ENCODE assay signal across 10 mouse cellular contexts in the genomic region with DNA sequence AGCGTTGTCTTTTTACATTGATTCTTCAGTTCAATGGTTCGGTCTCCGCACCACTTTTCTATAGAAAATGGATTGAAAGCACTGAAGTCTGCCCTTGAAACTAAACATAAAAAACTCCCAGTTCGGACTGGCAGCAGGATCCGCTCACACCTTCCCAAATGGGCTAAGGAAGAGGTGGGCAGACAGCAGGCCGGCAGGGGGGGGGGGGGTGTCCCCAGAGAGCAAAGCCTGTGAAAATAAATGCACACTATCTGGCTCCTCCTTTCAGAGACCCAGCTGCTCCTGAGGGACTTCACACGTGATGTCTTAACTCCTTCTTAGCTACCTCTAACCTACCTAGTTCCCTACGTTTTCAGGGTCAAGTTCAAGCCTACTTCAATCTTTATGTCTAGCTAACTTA. TPM values are rescaled to one million over a fixed set of nuclear protein-coding genes. Genes with fewer than 3 reads are reported as not detected.
DNase-seq lines count a peak whose midpoint lies in the region; ATAC-seq and TF ChIP-seq lines count a peak whose summit lies in the region.
"Had no signal": no experiment of that assay in that cellular context is flagged by ENCODE, and none has a peak within 500 bp of the region (broad histone marks: within the 10 kb centered on the region; RNA-seq: fewer than 3 reads in every experiment).

No protein-coding gene starts in this region.

- H3K27me3 ChIP-seq in limb, embryonic 12.5 days = no peaks in the 10 kb centered on the region
- H3K27me3 ChIP-seq in limb, embryonic 10.5 days (ENCODE audit: low read depth, poor library complexity, severe bottlenecking) = no peaks in the 10 kb centered on the region
- H3K27me3 ChIP-seq in forebrain, embryonic 13.5 days = no peaks in the 10 kb centered on the region
- no peaks in the 10 kb centered on the region for H3K27me3 ChIP-seq in intestine, postnatal 0 days (replicated peaks; ENCODE audit: control insufficient read depth, insufficient read depth, low read length)
- H3K27me3 ChIP-seq in neural tube, embryonic 13.5 days = no peaks in the 10 kb centered on the region

- ATAC-seq in limb, embryonic 12.5 days (ENCODE audit: insufficient number of reproducible peaks, insufficient read depth, low FRiP score, low TSS enrichment, low read depth) = no peak
- ATAC-seq in forebrain, embryonic 13.5 days = no peak
- no peak for ATAC-seq in intestine, postnatal 0 days
- no peak for ATAC-seq in neural tube, embryonic 13.5 days (ENCODE audit: low read depth)
- no peak for ATAC-seq in megakaryocyte-erythroid progenitor cell, adult 5-6 weeks (replicated peaks; ENCODE audit: low FRiP score, low TSS enrichment, poor library complexity, severe bottlenecking)
- ATAC-seq in granulocyte monocyte progenitor cell, adult 5-6 weeks (replicated peaks; ENCODE audit: poor library complexity, severe bottlenecking) = no peak

- no peaks in the 10 kb centered on the region for H3K9me3 ChIP-seq in limb, embryonic 12.5 days
- no peaks in the 10 kb centered on the region for H3K9me3 ChIP-seq in limb, embryonic 10.5 days (replicated peaks)
- H3K9me3 ChIP-seq in forebrain, embryonic 13.5 days (replicated peaks) = no peaks in the 10 kb centered on the region
- no peaks in the 10 kb centered on the region for H3K9me3 ChIP-seq in intestine, postnatal 0 days (ENCODE audit: control insufficient read depth)
- no peaks in the 10 kb centered on the region for H3K9me3 ChIP-seq in neural tube, embryonic 13.5 days

- WGBS in limb, embryonic 12.5 days = 71% methylated on average over 8 of the region's 8 CpGs
- 75% methylated on average over 8 of the region's 8 CpGs for WGBS in limb, embryonic 10.5 days
- WGBS in forebrain, embryonic 13.5 days = 41% methylated on average over 8 of the region's 8 CpGs
- WGBS in intestine, postnatal 0 days = 54% methylated on average over 8 of the region's 8 CpGs
- WGBS in neural tube, embryonic 13.5 days = 29% methylated on average over 8 of the region's 8 CpGs

- TF ChIP-seq CTCF in intestine, postnatal 0 days (IDR thresholded peaks at IDR 0.05; ENCODE audit: low read depth) = no peak

- H3K9ac ChIP-seq in limb, embryonic 12.5 days (replicated peaks) = 0 out of 2 replicates have a peak overlapping the region, but pooled peaks have one; percentile 27
- H3K9ac ChIP-seq in forebrain, embryonic 13.5 days = peak overlapping the region; percentile 34
- H3K9ac ChIP-seq in intestine, postnatal 0 days (ENCODE audit: low read depth, low read length) = no peak overlapping the region; the same call in 1 of the 2 replicates
- H3K9ac ChIP-seq in neural tube, embryonic 13.5 days = 0 out of 2 replicates have a peak overlapping the region, but pooled peaks have one; percentile 43

- 0 out of 2 replicates have a peak overlapping the region, but pooled peaks have one; percentile 7 for H3K27ac ChIP-seq in limb, embryonic 12.5 days
- H3K27ac ChIP-seq in limb, embryonic 10.5 days = no peak overlapping the region
- peak overlapping the region; percentile 32; the same call in 1 of the 2 replicates for H3K27ac ChIP-seq in forebrain, embryonic 13.5 days
- 0 out of 2 replicates have a peak overlapping the region, but pooled peaks have one; percentile 7 for H3K27ac ChIP-seq in intestine, postnatal 0 days (ENCODE audit: low read depth, low read length)
- H3K27ac ChIP-seq in neural tube, embryonic 13.5 days (replicated peaks) = peak overlapping the region; percentile 61
- H3K27ac ChIP-seq: left cerebral cortex, adult 2 months had no signal

- H3K4me2 ChIP-seq in limb, embryonic 12.5 days = peak overlapping the region; percentile 24
- peak overlapping the region; percentile 36 for H3K4me2 ChIP-seq in forebrain, embryonic 13.5 days
- peak overlapping the region; percentile 40; the same call in 1 of the 2 replicates for H3K4me2 ChIP-seq in intestine, postnatal 0 days (replicated peaks; ENCODE audit: low read depth)
- H3K4me2 ChIP-seq in neural tube, embryonic 13.5 days = peak overlapping the region; percentile 38

- peaks cover 52% of the 10 kb centered on the region for H3K4me1 ChIP-seq in limb, embryonic 12.5 days (replicated peaks)
- peaks cover 42% of the 10 kb centered on the region for H3K4me1 ChIP-seq in limb, embryonic 10.5 days
- peaks cover 63% of the 10 kb centered on the region for H3K4me1 ChIP-seq in forebrain, embryonic 13.5 days
- H3K4me1 ChIP-seq in intestine, postnatal 0 days (replicated peaks; ENCODE audit: control insufficient read depth, insufficient read depth, low read length) = no peaks in the 10 kb centered on the region
- peaks cover 57% of the 10 kb centered on the region for H3K4me1 ChIP-seq in neural tube, embryonic 13.5 days (replicated peaks)

- DNase-seq in limb, embryonic 10.5 days (ENCODE audit: low spot score) = no peak
- DNase-seq in layer of hippocampus, adult 11-12 months (ENCODE audit: low spot score) = no peak
- DNase-seq: thymus, adult 18-20 months had no signal

- no peak overlapping the region for H3K4me3 ChIP-seq in limb, embryonic 12.5 days (replicated peaks)
- H3K4me3 ChIP-seq in limb, embryonic 10.5 days = no peak overlapping the region
- H3K4me3 ChIP-seq in forebrain, embryonic 13.5 days = peak overlapping the region; percentile 4
- no peak overlapping the region for H3K4me3 ChIP-seq in intestine, postnatal 0 days (ENCODE audit: low read depth, low read length)
- H3K4me3 ChIP-seq in neural tube, embryonic 13.5 days = 0 out of 2 replicates have a peak overlapping the region, but pooled peaks have one; percentile 4
- H3K4me3 ChIP-seq: left cerebral cortex, adult 2 months had no signal

- H3K36me3 ChIP-seq in limb, embryonic 12.5 days = peaks cover 14% of the 10 kb centered on the region
- H3K36me3 ChIP-seq in limb, embryonic 10.5 days = peaks cover 65% of the 10 kb centered on the region
- no peaks in the 10 kb centered on the region for H3K36me3 ChIP-seq in forebrain, embryonic 13.5 days (ENCODE audit: poor library complexity, severe bottlenecking)
- no peaks in the 10 kb centered on the region for H3K36me3 ChIP-seq in intestine, postnatal 0 days (ENCODE audit: control insufficient read depth, insufficient read depth)
- H3K36me3 ChIP-seq in neural tube, embryonic 13.5 days = no peaks in the 10 kb centered on the region

RNA-seq across cellular contexts. Expression of a gene that starts 5.1 kb away (rescaled TPM):
- polyA plus RNA-seq in limb, embryonic 12.5 days (2016; fragmentation: Nextera tagmentation; extraction: Ambion mirVana) = 191 and 199 TPM in 2 replicates
- polyA plus RNA-seq in limb, embryonic 10.5 days (2016; fragmentation: Nextera tagmentation; extraction: Ambion mirVana) = 208 and 220 TPM in 2 replicates
- 146 and 153 TPM in 2 replicates for polyA plus RNA-seq in forebrain, embryonic 13.5 days (2015; fragmentation: Nextera tagmentation; extraction: Ambion mirVana)
- 66.9 and 67.9 TPM in 2 replicates for polyA plus RNA-seq in intestine, postnatal 0 days (2015; fragmentation: Nextera tagmentation; extraction: Ambion mirVana)
- polyA plus RNA-seq in neural tube, embryonic 13.5 days (2015; fragmentation: Nextera tagmentation; extraction: Ambion mirVana) = 76.3 and 84.4 TPM in 2 replicates
- 77.8 and 83.9 TPM in 2 replicates for total RNA-seq in megakaryocyte-erythroid progenitor cell, adult 5-6 weeks (2014; fragmentation: Nextera tagmentation)
- total RNA-seq in megakaryocyte-erythroid progenitor cell, adult 5-6 weeks (2017) = 79.0 and 86.0 TPM in 2 replicates
- total RNA-seq in granulocyte monocyte progenitor cell, adult 5-6 weeks (2014; fragmentation: Nextera tagmentation) = 22.3 and 25.8 TPM in 2 replicates
- total RNA-seq in granulocyte monocyte progenitor cell, adult 5-6 weeks (2017) = 28.2 and 28.9 TPM in 2 replicates

Comparison
In these comparisons a context has a peak if more than half of its experiments do, and no peak if none do; other contexts are left out.
1. H3K4me3 ChIP-seq: peak in forebrain, embryonic 13.5 days (single experiment) and neural tube, embryonic 13.5 days (single experiment); none in limb, embryonic 12.5 days (single experiment), limb, embryonic 10.5 days (single experiment) and intestine, postnatal 0 days (single experiment).
2. Peak in every context shown above with its lines, with median percentiles within 50 percentile points of each other: H3K4me2 ChIP-seq.